Mouse (Mus musculus) naive thymus-derived CD4-positive, alpha-beta T cell, adult 2 months (primary cell): ENCODE data around the gene a.
A peak's percentile ranks its signal among the peaks of the same experiment; 100 is the strongest.

Experiments
- DNase-seq: peaks from one replicate; pipeline ENCODE4 v3.0.0-alpha.2; 2011; ENCODE audit warnings: low read depth

a gene

DNA sequence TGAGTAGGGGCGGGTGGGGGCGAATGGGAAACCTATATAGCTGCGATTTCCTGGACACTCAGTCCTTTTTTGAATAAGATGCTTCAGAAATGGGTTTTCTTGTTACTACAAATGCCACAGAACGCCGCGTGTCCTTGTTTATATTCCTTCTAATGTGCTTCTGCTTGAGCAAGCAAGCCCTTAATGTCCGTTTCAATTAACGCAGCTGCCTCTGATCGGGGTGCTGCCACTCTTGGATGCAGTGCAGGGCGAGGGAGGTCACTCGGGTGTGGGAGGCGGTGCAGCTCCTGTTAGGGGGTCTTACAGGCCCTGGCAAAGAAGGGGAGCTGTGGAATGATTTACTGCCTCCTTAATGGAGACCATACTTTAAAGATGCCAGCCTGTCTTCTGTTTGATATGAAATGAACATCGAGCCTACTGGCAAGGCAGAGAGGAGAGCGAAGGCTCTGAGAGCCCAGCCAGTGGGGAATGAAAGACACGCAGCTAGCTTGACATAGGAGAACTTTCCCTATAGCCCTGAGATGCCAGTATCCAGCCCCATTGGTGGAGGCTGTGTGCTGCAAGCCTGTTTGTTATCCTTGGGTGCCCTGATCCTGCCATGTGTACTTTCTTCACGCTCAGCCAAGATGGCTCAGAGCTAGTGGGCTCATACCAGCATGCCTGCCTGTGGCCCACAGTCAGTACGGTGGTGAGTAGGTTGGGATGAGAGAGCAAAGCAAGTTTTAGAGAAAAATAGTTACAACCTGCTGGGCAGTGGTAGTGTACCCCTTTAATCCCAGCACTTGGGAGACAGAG lies 8.1 kb upstream of the a start:
- DNase-seq = no peak

DNA sequence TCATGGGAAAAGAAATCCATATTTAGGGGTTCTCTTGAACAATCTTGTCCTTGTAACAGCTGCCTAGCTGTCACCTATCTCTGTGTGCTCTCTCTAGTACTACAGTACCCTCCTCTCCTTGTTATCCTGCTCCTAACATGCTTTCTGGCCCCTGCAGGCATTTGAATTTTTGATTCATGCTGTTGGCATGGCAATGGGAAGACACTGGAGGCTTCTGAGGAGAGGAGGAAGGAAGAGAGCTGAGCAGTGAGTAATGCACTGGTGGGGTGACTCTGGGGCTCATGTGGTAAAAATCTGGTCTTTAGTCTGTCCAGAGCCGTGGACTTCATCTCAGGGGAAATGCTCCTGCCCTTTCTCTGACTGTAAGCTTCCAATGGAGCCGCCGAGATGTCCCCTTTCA lies 5.9 kb upstream of the a start:
- no peak for DNase-seq

GRCm38 (mm10) chr2:154786187-154786586 lies 5.0 kb upstream of the a start:
- no peak for DNase-seq

- no peak for DNase-seq
Measured at GRCm38 (mm10) chr2:154786776-154787175, 4.4 kb upstream of the a start.

- DNase-seq = no peak
Measured at GRCm38 (mm10) chr2:154789381-154789780, 1.8 kb upstream of the a start.

- DNase-seq = no peak
Measured at GRCm38 (mm10) chr2:154789977-154790655, 1.1 kb upstream of the a start.

DNA sequence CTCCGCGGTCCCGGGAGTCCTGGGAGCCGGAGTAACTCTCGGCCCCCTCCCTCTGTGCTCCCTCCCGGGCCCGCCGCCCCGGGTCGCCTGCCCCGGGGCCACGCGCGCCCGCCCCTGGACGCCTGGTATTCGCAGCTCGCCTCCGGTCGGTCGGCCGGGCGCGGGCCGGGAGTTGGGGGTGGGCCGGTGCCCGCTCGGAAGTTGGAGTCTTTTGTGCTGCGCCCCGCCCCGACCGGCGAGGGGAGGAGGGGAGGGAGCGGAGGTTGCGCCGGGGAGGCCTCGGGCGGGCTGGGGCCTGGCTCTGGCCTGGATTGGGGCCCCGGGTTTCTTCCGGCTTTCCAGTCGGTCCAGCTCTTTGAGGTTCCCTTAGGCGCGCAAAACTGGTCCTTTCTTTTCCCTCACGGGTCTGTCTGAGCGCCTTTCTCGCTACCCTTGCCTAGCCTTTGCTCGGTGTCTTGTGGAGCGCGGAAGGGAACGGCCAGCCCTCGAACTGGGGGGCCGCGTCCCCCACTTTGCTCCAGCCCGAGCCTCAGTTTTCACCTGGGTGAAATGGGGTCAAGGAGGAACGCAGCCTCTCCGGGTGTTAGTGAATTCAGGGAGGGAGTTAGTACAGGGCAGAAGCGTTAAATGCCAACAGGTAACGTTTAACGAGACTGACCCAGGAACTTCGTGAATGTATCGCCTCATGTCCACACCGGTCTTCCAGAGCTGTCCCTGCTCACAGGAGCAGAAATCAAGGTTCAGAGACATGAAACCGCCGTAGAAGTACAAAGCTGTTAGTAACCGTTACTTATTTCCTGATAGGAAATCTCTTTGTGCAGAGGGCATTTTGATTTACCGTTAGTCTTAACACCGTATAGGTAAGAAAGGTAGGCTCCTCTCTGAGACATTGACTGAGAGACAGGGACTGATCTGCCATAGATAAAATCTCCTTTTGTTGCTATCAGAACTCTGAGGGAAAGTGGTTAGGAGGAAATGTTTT lies 750 bp downstream of the a start:
- peak; percentile 75 for DNase-seq

- DNase-seq = no peak
Measured at GRCm38 (mm10) chr2:154803372-154803771, 12.2 kb downstream of the a start.

- DNase-seq = no peak
Measured at GRCm38 (mm10) chr2:154803845-154804244, 12.6 kb downstream of the a start.

DNA sequence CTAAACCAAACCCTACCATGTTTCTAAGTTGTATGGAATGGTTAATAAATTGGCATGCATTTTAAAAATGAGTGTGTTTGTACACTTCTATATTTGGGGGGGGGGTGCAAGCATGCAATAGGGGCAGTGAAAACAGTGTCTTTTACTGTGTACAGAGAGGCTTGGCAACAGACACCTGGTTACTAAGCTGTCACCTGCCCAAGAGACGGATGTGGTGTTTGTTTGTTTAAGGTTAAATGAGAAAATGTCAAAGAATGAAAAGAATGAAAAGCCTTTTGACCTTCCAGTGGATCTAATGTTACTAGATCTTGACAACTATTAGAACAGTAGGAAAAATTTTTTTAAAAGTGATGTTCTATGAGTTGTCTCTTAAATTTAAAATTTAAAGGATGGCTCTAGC lies 16.5 kb downstream of the a start:
- DNase-seq = peak; percentile 54

DNA sequence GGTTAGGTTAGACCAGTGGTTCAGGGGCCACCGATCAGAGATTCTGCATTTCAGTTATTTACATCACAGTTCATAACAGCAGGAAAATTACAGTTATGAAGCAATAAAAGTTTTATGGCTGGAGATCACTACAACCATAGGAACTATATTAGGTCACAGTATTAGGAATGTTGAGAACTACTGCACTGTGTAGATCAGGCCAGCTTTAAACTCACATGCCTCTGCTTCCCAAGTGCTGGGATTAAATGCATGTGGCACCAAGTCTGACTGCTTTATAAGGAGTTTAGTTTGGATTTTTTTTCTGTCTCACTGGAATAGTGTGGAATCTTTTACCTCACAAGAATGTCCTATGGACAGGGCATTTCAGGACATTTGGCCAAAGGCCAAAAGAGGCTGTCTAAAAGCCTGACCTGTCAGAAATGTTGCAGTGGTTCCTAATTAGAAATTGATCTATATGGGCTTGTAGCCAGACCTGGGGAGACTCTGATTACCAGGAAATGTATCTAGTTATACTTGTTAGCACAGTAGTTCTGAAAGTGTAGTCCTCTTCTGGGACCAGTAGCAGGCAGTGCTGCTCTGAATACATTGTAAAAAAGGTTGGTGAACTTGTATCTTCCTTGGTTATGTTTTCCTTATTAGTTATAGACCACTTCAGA lies 18.0 kb downstream of the a start:
- DNase-seq = no peak

DNA sequence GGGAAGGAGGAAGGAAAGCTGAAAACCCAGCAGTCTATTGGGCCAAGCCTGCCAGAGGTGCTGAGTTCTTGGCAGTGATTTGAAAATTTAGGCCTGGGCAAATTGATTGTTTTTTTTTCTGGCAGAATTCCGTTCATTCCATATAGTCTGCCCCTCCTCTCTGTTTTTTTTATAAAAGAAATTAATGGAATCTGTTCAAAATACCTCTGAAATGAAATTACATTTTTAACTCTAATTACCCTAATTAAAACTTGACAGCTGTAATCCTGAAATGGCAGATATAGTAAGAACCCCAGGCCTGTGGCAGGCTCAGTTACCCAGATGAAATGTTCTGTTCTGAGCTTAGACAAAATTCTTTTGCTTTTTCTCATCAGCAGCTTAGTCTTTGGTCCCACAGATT lies 19.6 kb downstream of the a start:
- DNase-seq = no peak

DNA sequence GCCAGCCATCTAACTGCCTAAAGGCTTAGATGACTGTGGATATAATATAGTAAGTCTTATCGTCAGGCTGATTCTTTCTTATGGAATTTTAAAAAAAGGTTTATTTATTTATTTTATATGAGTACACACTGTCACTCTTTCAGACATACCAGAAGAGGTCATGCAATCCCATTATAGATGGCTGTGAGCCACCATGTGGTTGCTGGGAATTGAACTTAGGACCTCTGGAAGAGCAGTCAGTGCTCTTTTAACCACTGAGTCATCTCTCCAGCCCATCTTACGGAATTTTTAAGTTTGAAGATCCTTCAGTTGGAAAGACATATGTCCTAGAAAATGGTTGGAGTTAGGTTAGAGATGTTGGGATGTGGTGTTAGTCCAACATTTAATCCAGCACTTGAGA lies 22.2 kb downstream of the a start:
- DNase-seq = no peak

- DNase-seq = no peak
Measured at GRCm38 (mm10) chr2:154817089-154817488, 25.9 kb downstream of the a start.

DNA sequence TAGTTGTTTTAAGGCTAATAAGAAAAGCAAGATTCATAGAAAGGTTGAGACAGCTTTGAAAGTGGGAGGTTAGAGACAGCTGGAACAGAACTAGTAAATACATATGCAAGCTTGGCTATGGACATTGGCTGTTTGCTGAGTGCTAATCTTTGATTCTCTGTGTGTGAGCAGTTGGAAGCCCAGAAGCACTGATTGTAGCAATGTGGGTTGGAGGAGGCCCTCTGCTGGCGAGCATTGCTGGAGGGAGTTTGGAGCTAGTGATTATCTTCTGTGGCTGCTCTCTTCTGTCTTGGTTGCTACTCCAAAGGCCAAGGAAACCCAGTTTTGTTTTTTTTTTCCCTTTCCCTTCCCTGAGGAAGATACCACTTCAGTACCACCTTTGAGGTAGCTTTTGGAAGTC lies 26.6 kb downstream of the a start:
- DNase-seq = peak; percentile 58

DNA sequence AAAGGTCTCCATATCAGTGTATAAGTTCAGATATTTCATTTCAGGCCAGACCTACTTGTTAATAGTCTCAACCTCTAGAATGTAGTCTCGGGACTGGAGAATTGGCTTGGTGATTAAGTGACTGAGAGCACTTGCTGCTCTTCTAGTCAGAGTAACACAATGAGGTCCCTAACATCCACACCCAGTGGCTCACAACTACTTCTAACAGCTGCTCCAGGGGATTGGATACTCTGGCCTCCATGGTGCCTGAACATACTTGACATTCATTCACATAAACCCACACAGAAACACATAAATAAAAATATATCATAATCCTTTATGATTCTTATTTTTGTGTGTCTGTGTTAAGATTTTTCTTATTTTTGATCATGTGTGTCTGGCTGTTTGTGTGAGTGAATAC lies 27.4 kb downstream of the a start:
- DNase-seq = no peak

GRCm38 (mm10) chr2:154820346-154820745 lies 29.1 kb downstream of the a start:
- no peak for DNase-seq

DNA sequence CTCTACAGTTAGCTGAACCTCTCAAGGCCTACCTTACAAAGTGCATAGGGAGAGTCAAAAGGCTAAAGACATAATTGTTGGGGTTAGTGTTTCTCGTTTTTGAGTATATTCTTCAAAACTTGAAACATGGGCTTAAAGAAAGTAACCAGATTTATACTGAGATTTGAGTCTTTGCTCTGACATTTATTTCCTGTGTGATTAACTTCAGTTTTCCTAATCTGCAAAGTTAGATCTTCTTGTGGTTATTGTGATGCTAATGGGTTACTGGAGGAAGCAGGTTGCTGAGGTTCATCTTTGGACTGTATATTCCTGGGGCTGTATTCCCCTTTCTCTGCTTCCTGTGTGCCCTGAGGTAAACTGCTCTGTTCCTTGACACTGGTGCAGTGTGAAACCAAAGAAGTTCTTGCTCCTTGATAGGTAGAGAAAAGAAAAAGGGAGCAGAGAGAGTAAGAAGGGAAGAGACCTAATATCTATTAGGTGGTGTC lies 34.9 kb downstream of the a start:
- peak; percentile 30 for DNase-seq

GRCm38 (mm10) chr2:154827521-154827920 lies 36.3 kb downstream of the a start:
- DNase-seq = no peak

GRCm38 (mm10) chr2:154832471-154832870 lies 41.3 kb downstream of the a start:
- DNase-seq = no peak

DNA sequence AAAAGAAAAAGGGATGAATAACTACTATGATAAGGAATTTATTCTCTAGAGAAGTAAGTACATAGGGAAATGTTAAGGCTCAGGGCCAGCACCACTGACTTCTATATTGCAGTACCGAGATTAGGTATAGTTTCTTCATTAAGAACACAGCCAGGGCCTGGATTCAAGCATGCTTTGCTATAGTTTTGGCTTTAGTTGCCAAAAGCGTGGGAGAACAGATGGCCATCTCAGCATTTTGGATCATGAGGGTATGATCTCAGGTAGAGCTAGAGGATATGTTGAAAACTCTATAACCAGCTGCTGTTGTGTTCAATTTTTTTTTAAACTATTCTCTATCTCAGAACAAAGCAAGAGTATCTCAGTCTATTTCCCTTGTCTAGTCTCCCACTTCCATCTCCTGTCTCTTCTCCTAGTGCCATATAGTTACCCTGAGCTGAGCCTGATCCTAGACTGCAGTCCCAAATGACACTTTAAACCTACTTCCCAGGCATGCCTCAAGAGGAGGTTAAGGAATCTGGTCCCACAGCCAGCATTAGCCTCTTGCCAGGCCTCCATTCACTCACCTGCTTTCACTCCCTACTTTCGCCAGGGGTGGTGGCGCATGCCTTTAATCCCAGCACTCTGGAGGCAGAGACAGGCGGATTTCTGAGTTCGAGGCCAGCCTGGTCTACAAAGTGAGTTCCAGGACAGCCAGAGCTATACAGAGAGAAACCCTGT lies 43.1 kb downstream of the a start:
- no peak for DNase-seq
